Mouse (Mus musculus) ES-Bruce4 (cell line): ENCODE measurements at regions not wholly inside any gene's neighbourhood (a gene's known extent, or its start where the extent isn't known, plus 50 kb on each side); places are given as distances from the start of the nearest gene placed in this dataset.

Experiments
- CTCF ChIP-seq: IDR thresholded peaks from one replicate; pipeline ENCODE4 v1.8.1; 2011; ENCODE audit warnings: low read depth, low read length
- EP300 ChIP-seq: IDR thresholded peaks from 2 replicates; pipeline ENCODE4 v1.6.1; 2011; ENCODE audit warnings: low read depth, low read length; ENCODE audit not compliant: insufficient read depth
- POLR2A ChIP-seq: IDR thresholded peaks from one replicate; pipeline ENCODE4 v1.8.1; 2011; ENCODE audit warnings: low read length; ENCODE audit not compliant: insufficient read depth

GRCm38 (mm10) chr9:87954941-87955340, 223.9 kb upstream of the Tbx18 start:
- no peak for TF ChIP-seq POLR2A
- TF ChIP-seq CTCF, result no peak
- TF ChIP-seq EP300, result no peak
